Mouse (Mus musculus) cortical plate, adult 2 months (tissue): ENCODE data around the gene Asic3.

ENCODE experiments used
- CTCF ChIP-seq: fragments of 200-500 bp; IDR thresholded peaks from 2 replicates; pipeline ENCODE4 v1.5.1; 2011; ENCODE audit warnings: mild to moderate bottlenecking, control low read depth, low read length; ENCODE audit not compliant: insufficient read depth; ENCODE audit errors: extremely low read depth
- POLR2A ChIP-seq: fragments of 200-500 bp; IDR thresholded peaks from 2 replicates; pipeline ENCODE4 v1.6.1; 2011; ENCODE audit warnings: mild to moderate bottlenecking, low read length, control low read depth; ENCODE audit not compliant: insufficient read depth; ENCODE audit errors: extremely low read depth

- no peak for TF ChIP-seq CTCF
- TF ChIP-seq POLR2A = no peak
Observed at GRCm38 (mm10) chr5:24400362-24400761, 12.8 kb upstream of the Asic3 start.
